Mouse (Mus musculus) stomach, postnatal 0 days (tissue): Measurements from ENCODE around the gene Arnt2. TPM values are rescaled to one million over a fixed set of nuclear protein-coding genes. Genes with fewer than 3 reads are reported as not detected.

Source experiments
- ATAC-seq: fragments of 200-750 bp; cut with Nextera tagmentation; 2 replicates; pipeline ENCODE4 v1.8.0; 2017; ENCODE audit not compliant: low FRiP score, low TSS enrichment
- DNase-seq: peaks from one replicate; pipeline ENCODE4 v3.0.0-alpha.2; 2016; ENCODE audit warnings: low spot score
- H3K27ac ChIP-seq: fragments of 300-500 bp; sonication (generic); replicated peaks from 2 replicates; pipeline ENCODE4 v1.5.1; 2014; ENCODE audit warnings: mild to moderate bottlenecking, control low read depth
- H3K27me3 ChIP-seq: fragments of 300-500 bp; sonication (generic); 2 replicates; pipeline ENCODE4 v1.6.1; 2014; ENCODE audit warnings: low read length; ENCODE audit not compliant: control insufficient read depth, insufficient read depth
- H3K36me3 ChIP-seq: fragments of 300-500 bp; sonication (generic); 2 replicates; pipeline ENCODE4 v1.6.1; 2014; ENCODE audit warnings: low read length, mixed read lengths; ENCODE audit not compliant: control insufficient read depth, insufficient read depth
- H3K4me1 ChIP-seq: fragments of 300-500 bp; sonication (generic); replicated peaks from 2 replicates; pipeline ENCODE4 v1.6.1; 2014; ENCODE audit warnings: antibody characterized with exemption; ENCODE audit not compliant: control insufficient read depth, insufficient read depth
- H3K4me2 ChIP-seq: fragments of 300-500 bp; sonication (generic); replicated peaks from 2 replicates; pipeline ENCODE4 v1.6.1; 2014; ENCODE audit warnings: low read depth, mild to moderate bottlenecking, control low read depth, moderate library complexity
- H3K4me3 ChIP-seq: fragments of 300-500 bp; sonication (generic); 2 replicates; pipeline ENCODE4 v1.5.1; 2014; ENCODE audit warnings: low read depth, low read length, control low read depth
- H3K9ac ChIP-seq: fragments of 300-500 bp; sonication (generic); 2 replicates; pipeline ENCODE4 v1.6.1; 2014; ENCODE audit warnings: mild to moderate bottlenecking, low read length, control low read depth, mixed read lengths
- H3K9me3 ChIP-seq: fragments of 300-500 bp; sonication (generic); 2 replicates; pipeline ENCODE4 v1.6.1; 2016; ENCODE audit warnings: low read length; ENCODE audit not compliant: control insufficient read depth
- CTCF ChIP-seq: IDR thresholded peaks from 2 replicates; pipeline ENCODE4 v1.5.1; 2016; ENCODE audit warnings: antibody characterized with exemption, low read depth, mild to moderate bottlenecking, moderate library complexity
- EP300 ChIP-seq: optimal IDR thresholded peaks from 2 replicates; pipeline ENCODE3; 2016; ENCODE audit warnings: antibody characterized with exemption
- WGBS: fragments of 180-500 bp; shearing (Covaris S2); extraction: QIAGEN DNeasy Blood & Tissue Kit; methylation state at CpG from one replicate; pipeline ENCODE4 v1.1.7; 2014; 5-methylcytosine and 5-hydroxymethylcytosine counted together
- polyA plus RNA-seq: library from polyadenylated mRNA; unstranded; fragments of >200 nt; fragmentation: Nextera tagmentation; extraction: Ambion mirVana; gene quantifications from 2 replicates; pipeline ENCODE4 v1.2.1, GENCODE M21; 2015

Gene Arnt2
- polyA plus RNA-seq, 1 experiment from 2014 or later = 0.89 TPM

DNA sequence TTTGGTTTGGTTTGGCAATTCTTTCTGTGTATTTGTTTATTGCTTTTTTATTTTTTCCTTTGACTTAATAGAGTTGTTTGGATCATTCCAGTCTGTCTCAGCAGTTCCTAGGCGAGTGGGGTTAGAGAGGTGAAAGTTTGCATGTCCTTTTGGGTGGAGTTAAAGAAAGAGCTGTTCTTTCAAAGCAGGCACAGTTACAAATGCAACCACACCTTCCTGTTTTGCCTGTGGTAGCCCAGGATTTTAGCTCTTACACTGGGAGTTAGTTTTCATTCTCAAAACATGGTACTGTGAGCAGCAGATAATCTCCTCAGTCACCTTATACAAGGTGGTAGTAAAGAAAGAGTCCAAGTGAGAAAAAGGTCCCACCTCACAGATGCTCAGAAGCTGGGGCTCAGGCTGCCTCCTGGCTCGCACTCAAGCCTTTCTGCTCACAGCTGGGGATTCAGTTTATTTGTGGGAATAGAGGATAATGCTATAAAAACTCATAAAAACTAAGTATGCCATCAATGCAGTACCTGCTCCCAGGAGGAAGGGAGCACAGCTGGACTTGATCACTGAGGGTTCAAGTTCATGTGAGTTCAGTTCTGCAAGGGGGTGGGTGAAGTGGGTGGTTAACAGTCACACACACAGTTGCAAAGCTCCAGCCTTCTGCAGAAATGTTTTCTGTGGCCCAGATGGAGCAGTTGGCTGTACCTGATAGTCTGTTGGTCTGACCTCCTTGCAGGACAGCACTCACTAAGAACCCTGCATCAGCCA lies 84.2 kb downstream of the Arnt2 start:
- Histone ChIP-seq H3K9ac (no peak overlapping the region), H3K4me1 (no peaks in the 10 kb centered on the region), H3K27ac (no peak overlapping the region), H3K27me3 (no peaks in the 10 kb centered on the region), H3K4me2 (no peak overlapping the region), H3K36me3 (no peaks in the 10 kb centered on the region), H3K9me3 (no peaks in the 10 kb centered on the region), H3K4me3 (no peak overlapping the region)
- no peak for ATAC-seq
- no peak for DNase-seq
- TF ChIP-seq CTCF (no peak), EP300 (no peak)
- WGBS = 67% methylated on average over 2 of the region's 2 CpGs

DNA sequence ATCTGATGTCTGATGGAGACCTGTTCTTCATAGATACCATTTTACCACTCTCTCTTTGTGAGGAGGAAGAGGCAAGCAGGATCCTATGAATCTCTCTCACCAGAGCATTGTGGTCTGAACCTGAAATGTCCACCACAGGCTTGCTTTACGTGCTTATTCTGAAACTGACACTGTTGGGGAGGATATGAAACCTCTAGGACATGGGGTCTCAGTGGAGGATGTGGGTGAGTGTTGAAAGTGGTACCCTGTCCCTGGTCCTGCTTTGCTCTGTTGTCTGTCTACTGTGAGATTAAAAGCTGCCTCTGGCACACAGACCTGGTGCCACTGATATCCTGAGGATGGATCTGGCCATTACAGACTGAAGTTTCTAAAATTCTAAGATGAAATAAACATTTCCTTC lies 88.4 kb downstream of the Arnt2 start:
- H3K27me3 ChIP-seq = no peaks in the 10 kb centered on the region
- no peaks in the 10 kb centered on the region for H3K36me3 ChIP-seq
- 85% methylated on average over 1 of the region's 1 CpGs for WGBS
- no peak overlapping the region for H3K4me3 ChIP-seq
- H3K9me3 ChIP-seq = no peaks in the 10 kb centered on the region
- no peak for DNase-seq
- no peak overlapping the region for H3K27ac ChIP-seq
- ATAC-seq = no peak
- H3K9ac ChIP-seq = no peak overlapping the region
- H3K4me1 ChIP-seq = no peaks in the 10 kb centered on the region
- TF ChIP-seq CTCF (no peak), EP300 (no peak)
- no peak overlapping the region for H3K4me2 ChIP-seq

DNA sequence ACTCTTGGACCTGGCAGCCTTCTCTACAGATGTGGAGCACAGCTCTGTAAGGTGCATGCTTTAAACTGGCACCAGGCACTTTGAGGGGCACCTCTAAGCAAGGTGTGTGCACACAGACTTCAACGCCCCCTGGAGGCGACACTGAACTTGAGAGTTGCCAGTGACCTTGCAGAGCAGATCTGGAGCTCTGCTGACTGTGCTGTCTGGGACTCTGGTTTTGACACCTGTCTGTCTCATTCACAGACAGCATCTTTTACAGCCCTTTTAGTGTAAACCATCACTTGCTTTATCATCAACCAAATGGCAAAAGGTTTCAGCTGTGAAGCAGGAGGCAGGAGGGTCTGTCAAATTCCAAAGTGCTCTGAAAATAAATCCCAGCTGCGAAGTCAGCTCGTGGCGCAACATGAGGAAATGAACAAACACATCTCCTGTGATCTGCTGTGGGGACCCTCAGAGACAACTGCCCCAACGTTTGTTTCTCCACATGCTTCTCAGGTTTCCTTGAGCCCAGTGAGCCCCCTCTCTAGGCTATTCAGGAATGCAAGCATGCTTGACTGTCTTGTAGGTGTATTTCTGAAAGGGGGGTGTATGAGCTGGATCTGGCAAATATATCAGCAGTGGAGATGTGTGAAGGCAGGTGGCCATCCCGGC lies 94.5 kb downstream of the Arnt2 start:
- TF ChIP-seq EP300 = no peak
- TF ChIP-seq CTCF = peak; percentile 47; the same call in 1 of the 2 replicates
- H3K27me3 ChIP-seq = no peaks in the 10 kb centered on the region
- no peak overlapping the region for H3K4me3 ChIP-seq
- DNase-seq = peak; percentile 19
- H3K4me1 ChIP-seq = no peaks in the 10 kb centered on the region
- no peak overlapping the region for H3K4me2 ChIP-seq
- no peak for ATAC-seq
- no peaks in the 10 kb centered on the region for H3K9me3 ChIP-seq
- H3K36me3 ChIP-seq = no peaks in the 10 kb centered on the region
- no peak overlapping the region for H3K27ac ChIP-seq
- 51% methylated on average over 7 of the region's 7 CpGs for WGBS
- H3K9ac ChIP-seq = no peak overlapping the region

DNA sequence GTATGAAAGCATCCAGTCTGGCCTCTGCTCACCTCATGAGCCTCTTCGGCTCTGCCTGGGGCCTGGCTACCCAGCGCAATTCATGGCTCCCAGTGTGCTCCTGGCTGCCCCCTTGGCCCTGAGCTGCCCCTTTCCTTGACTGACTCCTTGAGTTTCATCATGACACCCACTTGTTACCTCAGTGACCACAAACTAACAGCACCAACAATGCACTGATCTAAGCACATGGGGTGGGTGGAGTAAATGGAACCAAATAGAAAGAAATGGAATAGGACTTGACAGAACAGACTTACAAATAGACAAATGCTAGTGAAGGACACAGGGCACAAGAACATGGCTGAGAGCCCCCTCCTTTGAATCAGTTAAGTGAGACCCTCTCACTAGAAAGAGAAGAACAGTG lies 95.2 kb downstream of the Arnt2 start:
- no peak overlapping the region for H3K9ac ChIP-seq
- TF ChIP-seq CTCF (no peak), EP300 (no peak)
- ATAC-seq (no peak), DNase-seq (no peak)
- no peaks in the 10 kb centered on the region for H3K27me3 ChIP-seq
- no peak overlapping the region for H3K4me3 ChIP-seq
- no peak overlapping the region for H3K27ac ChIP-seq
- WGBS = 95% methylated on average over 2 of the region's 2 CpGs
- H3K36me3 ChIP-seq = no peaks in the 10 kb centered on the region
- H3K4me2 ChIP-seq = no peak overlapping the region
- H3K4me1 ChIP-seq = no peaks in the 10 kb centered on the region
- H3K9me3 ChIP-seq = no peaks in the 10 kb centered on the region

DNA sequence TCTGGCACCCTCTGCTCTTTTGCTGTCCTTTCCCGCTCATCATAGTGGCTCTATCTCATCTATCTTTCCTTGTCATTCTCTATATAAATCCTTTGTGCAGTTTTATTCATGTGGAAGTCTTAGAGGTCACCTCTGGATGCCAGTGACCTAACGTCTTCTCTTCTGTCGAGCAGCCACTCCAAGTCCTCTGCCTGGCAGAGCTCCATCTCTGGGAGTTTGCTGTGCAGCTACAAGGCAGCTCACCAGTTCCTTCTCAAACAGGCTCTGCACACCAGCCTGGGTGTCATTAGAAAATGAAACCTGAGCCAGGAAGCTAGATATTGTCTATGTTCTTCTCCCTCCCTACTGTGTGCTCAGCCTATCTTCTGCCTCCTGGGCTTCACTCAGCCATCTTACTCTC lies 98.4 kb downstream of the Arnt2 start:
- 63% methylated on average over 3 of the region's 3 CpGs for WGBS
- no peaks in the 10 kb centered on the region for H3K4me1 ChIP-seq
- ATAC-seq (no peak), DNase-seq (no peak)
- H3K4me2 ChIP-seq = no peak overlapping the region
- no peaks in the 10 kb centered on the region for H3K27me3 ChIP-seq
- H3K27ac ChIP-seq = no peak overlapping the region
- no peaks in the 10 kb centered on the region for H3K9me3 ChIP-seq
- no peak for TF ChIP-seq EP300
- TF ChIP-seq CTCF = no peak
- H3K9ac ChIP-seq = no peak overlapping the region
- H3K36me3 ChIP-seq = no peaks in the 10 kb centered on the region
- no peak overlapping the region for H3K4me3 ChIP-seq

DNA sequence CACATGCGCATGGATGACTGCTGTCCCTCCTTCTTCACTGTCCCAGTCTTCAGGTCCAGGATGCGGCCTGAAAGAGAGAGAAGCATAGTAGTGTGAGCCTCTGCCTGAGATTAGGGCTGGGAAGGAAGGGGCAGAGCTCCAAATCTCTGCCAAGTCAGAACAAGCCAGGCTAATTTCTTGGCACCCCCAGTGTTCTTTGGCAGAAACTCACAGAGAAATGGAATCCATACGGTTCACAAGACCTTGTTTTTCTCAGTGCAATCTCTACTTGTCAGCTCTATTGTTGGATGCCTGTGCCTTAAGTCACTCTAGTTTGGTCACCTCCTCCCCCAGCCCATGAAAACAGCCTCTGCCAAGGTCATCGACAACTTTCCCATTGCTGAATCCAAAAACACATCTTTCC lies 99.1 kb downstream of the Arnt2 start:
- WGBS = 65% methylated on average over 4 of the region's 4 CpGs
- Histone ChIP-seq H3K9ac (no peak overlapping the region), H3K9me3 (no peaks in the 10 kb centered on the region), H3K4me1 (no peaks in the 10 kb centered on the region), H3K4me2 (no peak overlapping the region), H3K27ac (no peak overlapping the region), H3K36me3 (no peaks in the 10 kb centered on the region), H3K4me3 (no peak overlapping the region), H3K27me3 (no peaks in the 10 kb centered on the region)
- DNase-seq (no peak), ATAC-seq (no peak)
- no peak for TF ChIP-seq EP300
- no peak for TF ChIP-seq CTCF
